Mouse (Mus musculus): ENCODE results near the gene Pkig. TPM values are rescaled to one million over a fixed set of nuclear protein-coding genes. Genes with fewer than 3 reads are reported as not detected.
"Not testable (repeated sequence)": the region's sequence is repeated elsewhere in the genome, so short reads cannot be mapped to it uniquely, and the experiment has no call there.

Gene Pkig
- total RNA-seq, 2 experiments from 2014 or later, result 67.4 to 72.8 TPM

DNA sequence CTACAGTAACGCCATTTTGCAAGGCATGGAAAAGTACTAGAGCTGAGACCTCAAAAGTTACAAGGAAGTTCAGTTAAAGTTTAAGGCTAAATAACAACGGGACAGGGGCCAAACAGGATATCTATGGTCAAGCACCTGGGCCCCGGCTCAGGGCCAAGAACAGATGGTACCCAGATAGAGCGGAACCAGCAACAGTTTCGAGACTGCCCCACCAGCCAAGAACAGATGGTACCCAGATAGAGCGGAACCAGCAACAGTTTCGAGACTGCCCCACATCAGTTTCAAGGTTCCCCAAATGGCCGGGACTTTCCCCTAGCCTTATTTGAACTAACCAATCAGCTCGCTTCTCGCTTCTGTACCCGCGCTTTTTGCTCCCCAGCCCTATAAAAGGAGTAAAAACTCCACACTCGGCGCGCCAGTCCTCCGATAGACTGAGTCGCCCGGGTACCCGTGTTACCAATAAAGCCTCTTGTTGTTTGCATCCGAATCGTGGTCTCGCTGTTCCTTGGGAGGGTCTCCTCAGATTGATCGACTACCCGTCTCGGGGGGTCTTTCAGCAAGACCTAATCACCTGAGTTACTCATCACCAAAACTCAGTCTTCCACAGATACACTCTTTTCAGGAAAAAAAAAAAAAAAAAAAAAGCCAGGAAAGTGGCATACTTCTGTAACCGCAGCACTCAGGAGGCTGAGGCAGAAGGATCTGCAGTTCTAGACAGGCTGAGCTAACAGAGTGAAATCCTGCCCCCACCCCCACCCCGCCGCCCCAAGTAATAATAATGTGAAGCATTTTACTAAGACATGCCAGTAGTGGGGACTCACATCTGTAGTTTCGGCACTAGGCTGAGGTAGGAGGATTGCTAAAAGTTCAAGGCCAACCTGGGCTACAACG lies 15.3 kb upstream of the Pkig start:
- no peak for DNase-seq (ENCODE audit: low spot score in 2 of 2)

DNA sequence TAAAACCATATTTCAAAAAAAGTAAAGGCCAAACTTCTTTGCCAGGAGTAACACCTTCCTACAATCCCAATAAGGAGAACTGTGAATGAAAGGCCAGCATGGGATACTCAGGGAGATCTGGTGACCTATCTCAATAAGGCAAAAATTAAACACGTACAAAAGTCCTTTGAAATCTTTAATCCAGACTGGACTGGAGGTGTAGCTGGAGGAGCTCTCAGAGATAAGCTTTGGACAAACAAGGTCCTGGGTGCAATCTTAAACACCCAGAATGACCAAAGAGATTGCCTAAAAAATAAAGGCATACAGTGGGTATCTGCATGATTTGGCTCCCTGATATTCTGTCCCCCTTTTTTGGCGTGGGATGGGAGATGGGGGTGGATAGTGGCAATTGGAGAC lies 14.6 kb upstream of the Pkig start:
- DNase-seq (ENCODE audit: low spot score in 2 of 2), result no peak

DNA sequence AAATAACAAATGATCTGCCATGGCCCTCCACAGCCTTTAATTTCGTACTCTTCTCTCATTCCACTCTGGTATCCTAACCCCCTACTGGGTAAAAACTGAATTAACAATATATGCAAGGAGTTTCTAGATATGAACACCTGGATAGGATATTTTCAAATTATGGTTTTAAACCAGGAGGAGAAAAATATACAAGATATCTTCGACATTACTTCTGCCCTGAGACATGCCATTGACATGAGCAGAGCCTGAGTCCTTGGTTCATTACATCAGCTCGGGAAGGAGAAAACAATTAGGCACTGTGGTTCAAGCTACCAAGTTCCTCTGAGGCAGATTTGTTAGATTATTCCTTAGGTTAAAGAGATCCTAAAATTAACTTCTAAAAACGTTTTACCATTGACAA lies 14.1 kb upstream of the Pkig start:
- no peak for DNase-seq (ENCODE audit: low spot score in 2 of 2)

DNA sequence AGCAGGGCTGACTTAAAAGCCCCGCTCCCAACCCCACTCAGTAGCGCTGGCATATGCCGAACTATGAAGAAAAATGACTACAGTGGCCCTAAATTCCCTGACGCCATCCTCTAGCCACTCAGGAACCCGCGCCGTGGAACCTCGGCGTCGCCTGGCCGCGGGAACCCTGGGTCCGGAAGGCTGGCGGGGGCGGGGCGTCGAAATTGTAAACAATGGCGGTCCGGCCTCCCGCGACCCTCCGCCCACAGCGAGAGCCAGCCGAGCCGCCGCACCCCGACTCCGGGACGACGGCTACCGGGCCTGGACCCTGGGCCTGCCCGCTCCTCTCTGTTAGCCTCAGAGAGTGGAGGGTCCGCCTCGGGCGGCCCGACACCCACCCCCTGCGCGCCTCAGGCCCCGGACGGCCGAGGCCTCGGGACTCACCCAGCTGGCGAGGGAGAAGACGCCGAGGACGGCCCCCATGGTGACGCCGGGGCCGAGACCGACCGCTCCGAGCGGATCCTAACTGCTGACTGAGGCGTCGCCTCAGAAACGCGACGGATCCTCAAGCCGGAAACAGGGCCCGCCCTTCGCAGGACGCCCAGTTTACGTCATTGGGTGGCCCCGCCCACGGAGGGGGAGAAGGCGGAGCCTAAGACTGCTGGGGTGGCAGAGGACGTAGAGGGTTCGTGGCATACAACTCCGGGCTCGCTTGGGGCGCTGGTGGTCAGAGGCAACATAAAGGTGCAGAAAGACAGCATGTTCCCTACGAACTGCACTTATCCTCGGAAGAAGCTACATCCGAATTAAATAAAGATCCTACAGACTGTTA lies 13.4 kb upstream of the Pkig start, which contains the start of gene Serinc3:
Gene Serinc3 (minus strand): TSS at position 557 of the 811 bp plus-strand sequence.
- DNase-seq (ENCODE audit: low spot score in 2 of 2), result peak; percentile 99

DNA sequence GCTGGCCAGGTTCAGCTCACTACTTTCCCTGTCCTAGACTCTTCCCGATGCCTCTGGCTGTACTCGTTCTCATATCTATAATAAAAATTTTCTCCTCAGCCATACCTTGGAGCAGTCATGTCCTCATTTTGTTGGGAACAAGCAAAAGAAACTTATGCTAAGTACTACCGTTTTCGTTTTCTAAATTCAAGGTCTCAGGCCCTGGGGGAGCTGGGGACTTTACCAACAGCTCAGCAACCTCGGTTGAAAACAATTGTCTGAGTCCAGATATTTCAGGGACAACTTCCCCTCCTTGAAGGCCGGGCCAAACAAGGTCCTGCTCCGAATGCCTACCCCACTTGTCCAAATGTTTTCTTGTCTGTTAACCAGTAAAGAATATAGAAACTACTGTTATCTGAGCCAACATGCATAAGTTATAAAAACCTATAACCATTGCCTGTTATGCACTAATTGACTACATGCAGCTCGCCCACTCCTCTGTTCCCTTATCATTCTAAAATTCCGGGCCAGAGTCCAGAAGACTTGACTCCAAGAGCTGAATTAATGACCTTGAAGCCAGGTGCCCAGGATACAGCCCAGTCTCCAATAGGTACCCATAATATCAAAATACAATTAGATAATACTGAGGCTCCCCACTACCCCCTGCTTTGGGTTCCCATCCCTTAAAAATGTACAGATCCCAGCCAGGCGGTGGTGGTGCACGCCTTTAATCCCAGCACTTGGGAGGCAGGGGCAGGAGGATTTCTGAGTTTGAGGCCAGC lies 12.3 kb upstream of the Pkig start:
- no peak for DNase-seq (ENCODE audit: low spot score in 2 of 2)

DNA sequence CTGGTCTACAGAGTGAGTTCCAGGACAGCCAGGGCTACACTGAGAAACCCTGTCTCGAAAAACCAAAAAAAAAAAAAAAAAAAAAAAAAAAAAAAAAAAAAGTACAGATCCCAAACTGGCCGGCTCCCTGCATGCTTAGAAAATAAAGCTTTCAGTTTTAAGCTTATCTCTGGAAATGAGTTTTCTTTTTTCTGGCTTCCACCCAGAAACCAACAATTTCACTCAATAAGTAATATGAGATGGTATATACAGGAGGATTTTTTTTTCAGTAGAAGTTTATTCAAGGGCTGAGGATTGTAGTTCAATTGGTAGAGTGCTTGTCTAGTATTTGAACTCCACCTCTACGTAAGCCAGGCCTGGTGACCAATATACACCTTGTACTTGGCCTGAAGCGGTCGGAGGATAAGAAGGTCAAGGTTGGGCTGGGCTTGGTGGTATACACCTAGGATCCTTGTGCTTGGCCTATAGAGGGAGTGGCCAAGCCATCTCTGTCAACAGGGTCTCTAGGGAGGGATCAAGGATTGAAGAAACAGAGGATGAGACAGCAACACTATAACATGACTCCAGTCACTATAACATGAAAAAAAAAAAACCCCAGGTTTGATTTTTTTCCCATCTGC lies 11.6 kb upstream of the Pkig start:
- DNase-seq (ENCODE audit: low spot score in 2 of 2), result no peak

DNA sequence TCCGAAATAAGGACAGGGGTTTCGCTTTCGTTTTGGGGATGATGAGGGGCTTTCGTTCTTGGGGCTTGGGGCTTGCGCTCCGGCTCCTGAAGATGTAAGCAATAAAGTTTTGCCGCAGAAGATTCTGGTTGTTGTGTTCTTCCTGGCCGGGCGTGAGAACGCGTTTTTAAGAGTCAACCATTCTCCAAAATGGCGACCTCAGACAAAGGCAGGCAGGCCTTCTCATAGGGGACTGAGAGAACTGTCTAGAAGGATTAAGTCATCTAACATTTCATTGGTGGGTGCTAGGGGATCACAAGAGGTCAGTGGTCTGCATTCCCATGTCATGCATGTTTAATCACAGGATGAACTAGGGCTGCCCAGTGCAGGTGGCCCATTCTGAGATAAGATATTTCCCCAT lies 2.5 kb upstream of the Pkig start:
- DNase-seq (ENCODE audit: low spot score in 2 of 2), result not testable (repeated sequence)

DNA sequence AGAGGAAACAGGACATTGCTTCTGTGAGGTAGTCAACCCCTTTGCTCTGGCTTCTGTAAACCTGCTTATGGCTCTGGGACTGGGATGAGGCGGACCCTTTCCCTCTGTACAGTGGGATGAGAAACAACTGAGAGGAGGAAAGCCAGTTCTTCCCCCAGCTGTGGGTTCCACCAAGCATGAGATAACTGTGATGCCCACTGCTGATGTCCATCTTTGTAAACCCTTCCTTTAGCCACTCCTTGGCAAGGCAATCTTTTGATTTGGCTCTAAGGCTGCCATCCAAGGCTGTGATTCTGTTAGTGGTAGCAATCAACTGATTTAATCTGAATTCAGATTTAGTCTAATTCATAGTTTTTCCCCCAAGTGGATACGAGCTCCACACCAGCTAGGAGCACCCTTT lies 700 bp upstream of the Pkig start:
- no peak for DNase-seq (ENCODE audit: low spot score in 2 of 2)

DNA sequence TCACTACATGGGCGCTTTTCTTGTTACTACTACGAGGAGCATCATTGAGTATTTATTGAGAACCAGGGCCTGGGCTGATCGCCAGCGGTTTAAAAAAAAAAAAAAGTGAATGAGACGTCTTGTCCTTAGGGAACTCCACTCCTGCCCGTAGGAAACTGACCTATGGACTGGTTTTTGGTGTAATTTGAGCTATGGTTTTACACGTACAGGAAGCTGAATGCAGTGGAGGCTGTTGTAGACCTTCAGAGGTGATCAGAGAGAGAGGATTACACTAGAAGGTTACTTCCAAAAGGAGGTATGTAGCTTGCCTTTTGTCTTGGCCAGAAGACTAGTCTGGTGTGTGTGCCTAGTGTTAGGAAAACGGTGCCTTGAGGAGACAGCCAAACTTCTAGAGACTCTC lies 755 bp downstream of the Pkig start:
- DNase-seq (ENCODE audit: low spot score in 2 of 2), result no peak

DNA sequence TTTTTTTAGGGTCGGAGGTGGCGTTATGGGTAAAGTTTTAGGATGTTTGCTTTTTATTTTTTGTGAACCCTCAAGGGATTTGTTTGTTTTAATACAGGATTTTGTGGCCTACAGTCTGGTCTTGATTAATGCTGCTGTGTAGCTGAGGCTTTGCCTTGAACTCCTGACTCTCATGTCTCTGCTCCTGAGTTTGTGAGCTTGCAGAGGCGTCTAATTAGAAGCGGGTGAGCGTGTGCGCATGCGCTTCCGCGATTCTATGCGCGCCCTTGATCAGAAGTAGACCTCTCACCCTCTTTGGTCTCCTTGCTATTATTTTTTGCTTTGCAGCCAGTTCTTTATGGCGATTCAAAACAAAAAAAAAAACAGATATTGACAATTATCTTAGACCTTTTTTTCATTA lies 1.2 kb downstream of the Pkig start:
- DNase-seq (ENCODE audit: low spot score in 2 of 2), result no peak

DNA sequence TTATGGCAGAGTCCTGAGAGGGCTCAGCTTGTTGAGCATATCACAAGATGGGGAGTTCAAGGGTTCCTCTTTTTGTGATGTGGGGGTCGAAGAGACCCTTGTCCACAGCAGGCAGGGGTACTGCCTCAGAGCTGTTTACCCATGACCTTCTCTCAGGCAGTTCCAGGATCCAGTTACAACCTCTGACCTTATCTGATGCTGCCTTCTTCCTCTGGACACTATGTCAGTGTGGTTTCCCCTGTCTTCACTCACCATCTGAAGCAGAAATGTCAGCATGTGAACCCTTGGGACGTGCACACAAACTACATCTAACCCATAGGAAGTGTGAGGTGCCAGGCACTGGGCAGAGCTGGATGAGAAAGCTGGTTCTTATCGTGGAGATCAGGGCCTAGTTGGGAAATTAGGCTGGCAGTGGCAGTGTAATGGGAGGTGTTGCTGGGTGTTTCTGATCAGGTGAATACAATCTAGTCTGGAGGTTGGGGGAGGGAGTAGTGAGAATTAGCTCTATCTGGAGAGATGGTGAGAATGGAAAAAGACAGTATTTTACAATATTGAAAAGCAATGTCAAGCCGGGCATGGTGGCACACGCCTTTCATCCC lies 2.0 kb downstream of the Pkig start:
- DNase-seq (ENCODE audit: low spot score in 2 of 2), result no peak

DNA sequence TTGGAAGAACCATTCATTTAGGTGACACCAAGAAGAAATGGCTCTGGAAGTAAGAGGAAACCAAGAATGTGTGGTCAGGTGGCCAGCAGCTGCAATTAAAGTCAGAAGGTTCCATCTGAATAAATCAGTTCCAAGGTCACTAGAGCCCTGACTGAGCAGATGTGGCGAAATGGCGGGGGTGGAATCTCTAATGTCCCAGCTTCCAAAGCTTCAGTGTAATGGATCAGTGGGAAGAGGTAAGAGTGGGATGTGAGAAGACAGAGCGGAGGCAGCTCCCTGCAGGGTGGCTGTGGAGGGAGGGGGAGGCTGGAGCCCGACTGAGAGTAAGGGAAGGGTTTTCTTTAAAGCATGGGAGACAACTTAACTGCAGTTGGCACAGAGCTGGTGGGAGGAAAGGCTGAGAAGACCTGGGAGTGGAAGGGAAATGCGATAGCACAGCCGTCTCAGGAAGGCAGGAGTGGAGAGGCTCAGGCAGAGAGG lies 3.2 kb downstream of the Pkig start:
- no peak for DNase-seq (ENCODE audit: low spot score in 2 of 2)

DNA sequence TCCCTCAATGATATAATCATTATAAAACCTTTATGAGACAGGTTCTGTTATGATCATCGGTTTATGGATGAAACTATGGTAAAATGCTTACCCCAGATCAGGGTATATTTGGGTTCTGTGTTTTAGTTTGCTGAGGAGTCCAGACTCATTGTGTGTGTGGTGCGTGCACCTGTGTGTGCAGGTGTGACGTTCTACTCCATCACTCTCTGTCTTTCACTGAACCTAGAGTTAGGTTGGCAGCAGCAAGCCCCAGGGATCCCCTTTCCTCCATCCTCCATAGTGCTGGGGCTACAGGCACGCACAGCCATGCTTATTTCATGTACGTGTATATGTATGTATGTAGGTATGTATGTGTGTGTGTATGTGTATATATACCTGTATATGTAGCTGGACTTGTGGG lies 3.9 kb downstream of the Pkig start:
- DNase-seq (ENCODE audit: low spot score in 2 of 2), result no peak

DNA sequence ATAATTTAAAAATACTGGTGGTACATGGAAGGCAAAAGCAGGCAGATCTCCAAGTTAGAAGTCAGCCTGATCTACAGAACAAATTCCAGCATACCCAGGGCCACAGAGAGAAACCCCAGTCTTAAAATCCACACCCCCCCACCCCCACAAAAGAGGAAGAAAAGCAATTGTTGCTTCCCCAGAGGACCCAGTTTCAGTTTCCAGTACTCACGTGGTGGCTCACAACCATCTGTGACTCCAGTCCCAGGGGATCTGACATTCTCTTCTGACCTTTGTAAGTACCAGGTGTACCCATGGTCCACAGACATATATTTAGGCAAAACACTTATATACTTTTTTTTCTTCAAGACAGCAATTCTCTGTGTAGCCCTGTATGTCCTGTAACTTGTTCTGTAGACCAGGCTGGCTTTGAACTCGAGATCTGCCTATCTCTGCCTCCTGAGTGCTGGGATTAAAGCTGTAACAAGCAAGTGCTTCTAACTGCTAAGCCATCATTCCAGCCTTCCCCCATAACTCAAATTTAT lies 4.6 kb downstream of the Pkig start:
- DNase-seq (ENCODE audit: low spot score in 2 of 2), result no peak

DNA sequence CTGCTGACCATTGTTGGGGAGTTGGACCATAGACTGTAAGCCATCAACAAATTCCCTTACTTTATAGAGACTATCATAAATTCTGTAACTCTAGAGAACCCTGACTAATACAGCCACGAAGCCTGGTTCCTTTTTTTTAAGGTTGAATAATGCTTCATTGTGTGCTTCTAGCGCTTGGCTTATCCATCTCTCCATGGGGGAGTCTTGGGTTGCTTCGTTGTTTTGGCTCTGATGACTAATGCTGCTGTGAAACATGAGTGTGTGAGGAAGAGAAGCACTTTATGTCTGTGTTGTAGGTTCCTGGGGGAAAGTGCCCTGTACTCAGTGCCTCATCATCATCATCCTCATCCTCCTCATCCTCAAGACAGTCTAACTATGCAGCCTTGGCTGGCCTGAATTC lies 5.7 kb downstream of the Pkig start:
- no peak for DNase-seq (ENCODE audit: low spot score in 2 of 2)

DNA sequence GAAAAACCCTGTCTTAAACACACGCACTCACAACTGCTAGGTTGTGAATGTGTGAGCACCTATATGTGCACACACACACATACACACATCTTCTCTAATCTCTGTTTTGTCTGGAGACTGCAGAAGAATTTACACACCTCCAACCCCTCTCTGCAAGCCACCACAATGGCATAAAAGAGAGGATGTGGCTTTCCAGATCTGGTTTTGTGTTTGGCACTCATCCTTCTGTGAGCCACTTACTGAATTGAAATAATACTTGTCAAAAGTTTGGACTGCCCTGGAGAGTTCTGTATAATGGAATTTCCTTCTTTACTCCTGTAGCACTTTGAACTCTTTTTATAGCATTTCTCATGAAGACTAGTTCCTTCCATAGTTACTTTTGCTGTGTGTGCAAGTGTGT lies 8.9 kb downstream of the Pkig start:
- DNase-seq (ENCODE audit: low spot score in 2 of 2), result no peak

DNA sequence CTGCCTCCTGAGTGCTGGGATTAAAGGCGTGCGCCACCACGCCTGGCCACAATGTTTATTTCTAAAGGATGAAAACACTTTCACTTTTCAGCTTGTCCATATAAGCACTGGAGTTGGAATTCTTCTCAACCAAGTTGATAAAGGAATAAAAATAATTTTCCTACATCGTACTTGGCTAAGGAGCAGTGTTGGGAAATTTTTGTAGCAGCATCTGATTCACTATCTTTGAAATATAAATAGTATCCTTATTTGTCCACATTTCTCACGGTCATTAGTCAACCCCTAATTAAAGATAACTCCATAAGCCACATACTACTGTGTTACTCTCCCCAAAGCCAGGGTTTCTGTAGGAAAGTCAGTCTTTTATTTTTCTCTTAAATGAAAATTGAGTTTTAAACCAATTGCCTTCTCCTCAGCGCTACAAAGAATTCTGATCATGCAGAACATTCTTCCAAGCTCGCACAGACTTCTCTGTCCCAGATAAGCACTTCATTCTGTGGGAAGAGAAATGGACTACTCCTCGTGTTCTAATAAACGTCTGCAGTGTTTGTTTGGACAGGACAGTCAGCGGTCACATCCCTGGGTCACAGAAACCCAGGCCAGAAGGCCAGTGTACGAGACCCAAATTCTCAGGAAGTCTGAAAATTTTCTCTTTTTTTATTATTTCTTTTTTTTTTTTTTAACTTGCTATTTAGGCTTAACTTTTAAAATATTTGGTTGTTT lies 12.8 kb downstream of the Pkig start:
- DNase-seq (ENCODE audit: low spot score in 2 of 2), result no peak

DNA sequence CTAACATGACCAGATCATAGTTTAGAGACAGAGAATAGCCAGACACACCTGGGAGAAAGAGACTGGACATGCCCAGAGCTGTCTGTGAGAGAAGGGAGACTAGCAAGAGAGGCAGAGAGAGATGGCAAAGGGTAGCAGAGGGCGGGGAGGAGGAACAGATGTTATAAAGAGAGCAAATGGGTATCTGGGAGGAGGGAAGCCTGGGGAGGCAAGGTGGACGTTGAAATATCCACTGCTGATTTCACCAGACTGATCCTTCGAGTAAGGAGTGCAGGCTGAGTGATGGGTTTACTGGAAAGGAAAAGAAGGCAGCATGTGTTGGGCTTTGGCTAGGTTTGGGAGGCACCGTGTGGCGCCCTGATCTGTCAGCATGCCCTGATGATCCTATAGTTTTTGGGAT lies 16.2 kb downstream of the Pkig start:
- DNase-seq (ENCODE audit: low spot score in 2 of 2), result no peak

DNA sequence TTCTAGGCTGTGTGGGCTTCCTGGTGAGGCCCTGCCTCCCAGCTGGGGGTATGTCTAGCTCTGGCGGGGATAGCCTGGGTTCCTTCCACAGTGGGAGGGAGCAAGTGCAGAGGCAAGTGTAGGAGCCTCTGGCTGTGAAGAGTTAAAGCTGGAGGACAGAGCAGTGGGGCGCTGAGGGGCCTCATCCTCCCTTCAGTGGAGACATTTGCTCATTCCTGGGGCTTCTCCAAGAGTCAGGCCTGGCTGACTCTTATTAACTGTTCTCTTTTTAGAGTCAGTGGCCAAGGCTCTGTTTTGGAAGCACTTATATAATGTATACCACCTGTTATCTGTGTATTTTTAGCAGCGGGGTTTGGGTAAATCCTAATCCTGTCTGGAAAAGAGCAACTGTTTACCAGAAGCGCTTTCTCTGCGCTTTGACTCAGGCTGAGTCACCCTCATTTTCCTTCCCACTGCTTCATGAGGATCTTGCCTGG lies 17.0 kb downstream of the Pkig start:
- no peak for DNase-seq (ENCODE audit: low spot score in 2 of 2)

DNA sequence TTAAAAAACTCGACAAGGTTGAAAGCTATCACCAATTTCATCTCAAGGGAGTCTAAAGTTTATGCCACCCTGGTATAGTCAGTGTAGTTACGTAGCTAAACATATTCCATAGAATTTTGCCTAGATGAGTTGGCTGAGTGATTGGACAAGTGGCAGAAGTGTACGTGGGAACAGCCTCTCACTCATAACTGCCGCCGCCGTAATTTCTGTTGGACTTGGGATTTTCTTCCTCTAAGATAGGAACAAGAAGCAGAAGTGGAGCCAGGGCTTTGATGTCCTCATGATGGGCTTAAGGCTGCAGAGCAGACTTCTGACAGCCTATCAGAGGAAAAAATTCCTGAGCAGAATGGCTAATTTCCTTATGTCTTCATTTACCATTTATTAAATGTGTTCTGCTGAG lies 17.5 kb downstream of the Pkig start:
- no peak for DNase-seq (ENCODE audit: low spot score in 2 of 2)
